Mouse (Mus musculus): ENCODE measurements around the gene Olfml2a. TPM values are rescaled to one million over a fixed set of nuclear protein-coding genes. Genes with fewer than 3 reads are reported as not detected.
A peak's percentile ranks its signal among the peaks of the same experiment; 100 is the strongest.

Gene Olfml2a
- polyA plus RNA-seq, 1 experiment from 2014 or later: 8.1 TPM

DNA sequence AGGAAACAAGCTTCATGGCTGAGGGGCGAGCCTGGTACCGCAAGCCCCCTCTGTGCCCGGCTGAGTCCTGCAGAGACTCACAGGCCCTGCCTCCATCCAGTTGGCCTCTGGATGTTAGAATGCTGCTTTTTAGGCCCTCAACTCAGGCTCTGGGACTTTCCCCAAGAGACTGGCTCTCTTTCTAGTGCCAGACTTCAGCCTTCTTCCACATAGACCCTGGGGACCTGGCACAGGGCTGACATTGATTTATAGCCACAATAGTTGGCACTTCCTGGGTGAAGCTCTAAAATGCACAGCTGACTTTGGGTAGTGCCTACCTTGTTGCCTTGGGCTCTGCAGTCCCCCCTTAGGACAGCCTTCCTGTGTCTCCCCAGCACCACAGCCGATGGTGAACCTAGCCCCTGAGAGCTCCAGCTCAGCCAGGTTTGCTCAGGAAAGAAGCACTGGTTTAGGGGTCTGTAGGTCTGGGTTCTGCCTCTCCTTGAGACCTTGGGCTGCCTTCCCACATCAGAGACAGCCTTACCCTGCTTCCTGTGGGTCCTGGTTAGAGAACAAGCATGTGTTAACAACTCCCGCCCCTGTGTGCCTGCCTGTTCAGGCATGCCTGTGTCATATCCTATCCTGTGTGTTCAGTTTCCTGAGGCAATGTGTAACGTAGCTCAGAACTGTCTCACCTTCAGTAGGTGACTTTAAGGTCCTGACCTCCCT is 56.2 kb downstream of the Olfml2a start:
- peaks cover 3% of the 10 kb centered on the region; the same call in 1 of the 2 replicates for H3K9me3 ChIP-seq (replicated peaks; ENCODE audit: control insufficient read depth, low read length)
- H3K4me3 ChIP-seq (ENCODE audit: low read length): no peak overlapping the region
- H3K27ac ChIP-seq (ENCODE audit: low read length): no peak overlapping the region
- H3K9ac ChIP-seq (ENCODE audit: low read length): no peak overlapping the region
- no peak overlapping the region for H3K4me2 ChIP-seq (ENCODE audit: low read depth, low read length)
- no peaks in the 10 kb centered on the region for H3K36me3 ChIP-seq (ENCODE audit: control insufficient read depth, insufficient read depth)
- peak; percentile 34; the same call in 1 of the 2 replicates for ATAC-seq (replicated peaks; ENCODE audit: extremely low read depth, insufficient read depth, low FRiP score)
- no peaks in the 10 kb centered on the region for H3K27me3 ChIP-seq (ENCODE audit: control insufficient read depth, insufficient read depth, low read length)
- WGBS: 69% methylated on average over 6 of the region's 6 CpGs
- no peaks in the 10 kb centered on the region; the same call in 1 of the 2 replicates for H3K4me1 ChIP-seq (ENCODE audit: control insufficient read depth, insufficient read depth, low read length)

DNA sequence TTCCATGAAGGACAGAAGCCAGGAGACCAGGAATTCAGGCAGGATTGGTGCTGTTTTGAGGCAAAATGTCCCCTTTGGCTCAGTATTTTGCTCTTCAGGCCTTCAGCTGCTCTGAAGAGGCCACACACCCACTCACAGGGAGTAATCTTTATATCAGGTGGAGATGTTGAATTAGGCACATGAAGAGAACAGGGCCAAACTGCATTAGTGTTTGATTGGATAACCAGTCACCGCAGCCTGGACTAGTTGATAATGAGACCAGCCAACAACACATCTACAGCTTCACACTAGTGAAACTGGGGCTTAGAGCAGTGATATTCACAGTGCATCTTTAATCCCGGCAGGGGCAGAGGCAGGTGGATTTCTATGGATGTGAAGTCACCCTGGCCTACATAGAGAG is 57.2 kb downstream of the Olfml2a start:
- no peak for ATAC-seq (replicated peaks; ENCODE audit: extremely low read depth, insufficient read depth, low FRiP score)
- Histone ChIP-seq H3K4me1 (ENCODE audit: control insufficient read depth, insufficient read depth, low read length) (no peaks in the 10 kb centered on the region; the same call in 1 of the 2 replicates), H3K9me3 (replicated peaks; ENCODE audit: control insufficient read depth, low read length) (no peaks in the 10 kb centered on the region), H3K4me3 (ENCODE audit: low read length) (no peak overlapping the region), H3K9ac (ENCODE audit: low read length) (no peak overlapping the region), H3K36me3 (ENCODE audit: control insufficient read depth, insufficient read depth) (no peaks in the 10 kb centered on the region), H3K27ac (ENCODE audit: low read length) (no peak overlapping the region), H3K4me2 (ENCODE audit: low read depth, low read length) (no peak overlapping the region), H3K27me3 (ENCODE audit: control insufficient read depth, insufficient read depth, low read length) (no peaks in the 10 kb centered on the region)
- 84% methylated on average over 2 of the region's 2 CpGs for WGBS

DNA sequence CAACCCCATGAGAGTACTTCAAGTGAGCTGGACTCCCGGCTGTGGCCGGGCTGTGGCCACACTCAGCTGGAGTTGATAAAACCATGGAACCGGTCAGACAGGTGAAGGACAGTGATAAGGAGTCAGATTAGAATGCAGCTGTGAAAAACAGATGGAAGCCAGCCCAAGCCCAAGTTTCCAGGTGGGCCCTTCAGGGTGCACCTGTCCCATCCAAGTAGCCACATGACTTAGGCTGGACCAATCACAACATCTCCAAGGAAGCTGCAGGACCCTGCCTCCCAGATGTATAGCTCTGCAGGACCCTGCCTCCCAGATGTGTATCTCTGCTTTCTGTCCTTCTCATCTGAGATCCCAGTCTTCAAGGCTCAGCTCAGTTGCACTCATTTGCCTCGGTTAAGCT is 60.2 kb downstream of the Olfml2a start:
- Histone ChIP-seq H3K9ac (ENCODE audit: low read length) (no peak overlapping the region), H3K9me3 (replicated peaks; ENCODE audit: control insufficient read depth, low read length) (no peaks in the 10 kb centered on the region), H3K27ac (ENCODE audit: low read length) (no peak overlapping the region), H3K4me2 (ENCODE audit: low read depth, low read length) (no peak overlapping the region), H3K4me3 (ENCODE audit: low read length) (no peak overlapping the region), H3K4me1 (ENCODE audit: control insufficient read depth, insufficient read depth, low read length) (no peaks in the 10 kb centered on the region; the same call in 1 of the 2 replicates), H3K27me3 (ENCODE audit: control insufficient read depth, insufficient read depth, low read length) (0 out of 2 replicates have a peak, but pooled peaks cover 2% of the 10 kb centered on the region), H3K36me3 (ENCODE audit: control insufficient read depth, insufficient read depth) (no peaks in the 10 kb centered on the region)
- WGBS: 53% methylated on average over 4 of the region's 4 CpGs
- ATAC-seq (replicated peaks; ENCODE audit: extremely low read depth, insufficient read depth, low FRiP score): no peak

DNA sequence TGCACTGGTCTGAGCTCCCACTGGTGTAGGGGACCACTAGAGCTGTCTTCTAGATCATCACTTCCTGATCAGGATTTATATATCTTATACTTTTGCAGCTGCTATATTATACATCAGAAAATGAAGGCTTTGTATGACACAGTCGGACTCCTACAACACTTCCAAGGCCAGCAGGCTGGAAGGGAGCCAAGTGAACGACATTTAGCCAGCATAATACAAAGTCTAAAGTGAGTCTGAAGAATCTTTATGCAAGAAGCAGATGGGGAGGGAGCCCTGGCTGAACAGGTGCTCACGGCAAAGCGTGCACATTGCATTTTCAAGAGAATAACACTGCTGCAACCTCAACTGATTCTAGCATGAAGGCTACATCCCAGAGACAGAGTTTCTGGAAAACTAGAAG is 60.7 kb downstream of the Olfml2a start:
- H3K36me3 ChIP-seq (ENCODE audit: control insufficient read depth, insufficient read depth): no peaks in the 10 kb centered on the region
- H3K27me3 ChIP-seq (ENCODE audit: control insufficient read depth, insufficient read depth, low read length): 0 out of 2 replicates have a peak, but pooled peaks cover 2% of the 10 kb centered on the region
- no peak overlapping the region for H3K4me3 ChIP-seq (ENCODE audit: low read length)
- WGBS: 52% methylated on average over 4 of the region's 4 CpGs
- H3K4me1 ChIP-seq (ENCODE audit: control insufficient read depth, insufficient read depth, low read length): peaks cover 2% of the 10 kb centered on the region
- H3K9me3 ChIP-seq (replicated peaks; ENCODE audit: control insufficient read depth, low read length): no peaks in the 10 kb centered on the region
- no peak overlapping the region for H3K4me2 ChIP-seq (ENCODE audit: low read depth, low read length)
- no peak for ATAC-seq (replicated peaks; ENCODE audit: extremely low read depth, insufficient read depth, low FRiP score)
- H3K9ac ChIP-seq (ENCODE audit: low read length): no peak overlapping the region
- no peak overlapping the region for H3K27ac ChIP-seq (ENCODE audit: low read length)

DNA sequence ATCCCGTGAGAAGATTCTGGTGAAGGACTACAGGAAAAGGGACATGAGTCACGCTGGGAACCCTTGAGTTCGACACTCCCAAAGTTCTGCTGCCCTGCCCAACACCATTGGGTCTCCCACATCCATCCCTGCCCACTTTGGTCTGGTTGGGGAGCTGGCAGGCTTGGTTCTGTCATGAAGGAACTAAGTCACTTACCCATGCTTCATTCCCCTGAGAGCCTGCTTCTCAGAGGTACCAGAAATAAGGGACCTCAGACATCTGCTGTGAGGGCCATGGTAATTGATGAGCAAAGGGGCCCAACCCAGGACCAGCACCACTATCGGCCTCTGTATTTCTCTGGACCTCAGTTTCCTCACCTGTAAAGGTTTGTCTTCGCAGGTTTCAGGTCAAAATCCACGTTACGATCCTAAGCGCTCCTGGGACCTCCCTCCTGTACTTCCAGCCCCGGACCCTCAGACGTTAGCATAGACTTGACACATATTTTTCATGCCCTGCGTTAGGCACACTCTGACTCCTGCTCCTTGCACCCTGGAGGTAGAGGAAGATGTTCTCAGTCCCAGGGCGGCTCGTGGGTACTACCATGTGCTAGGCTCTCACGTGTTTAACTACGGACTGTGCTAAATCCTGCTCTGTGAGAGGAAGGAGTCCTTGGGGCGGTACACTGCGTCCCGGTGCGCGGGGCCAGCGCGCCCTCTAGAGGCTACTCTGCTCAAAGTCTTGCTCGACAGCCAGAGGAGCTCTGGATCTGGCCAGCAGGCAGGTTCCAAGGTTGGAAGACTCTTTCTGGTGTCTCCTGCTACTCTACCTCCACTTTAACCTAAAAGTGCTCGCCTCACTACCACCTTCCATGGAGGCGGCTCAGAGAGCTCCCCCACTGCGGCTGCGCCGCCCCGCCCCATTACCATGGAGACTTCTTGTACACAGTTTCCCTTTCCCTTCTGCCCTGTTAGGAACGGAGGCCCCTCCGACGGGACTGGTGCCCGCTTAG is 65.9 kb downstream of the Olfml2a start, which contains the start of gene Wdr38:
Gene Wdr38 (plus strand): TSS at position 91 of the 989 bp plus-strand sequence.
- Histone ChIP-seq H3K27me3 (ENCODE audit: control insufficient read depth, insufficient read depth, low read length) (0 out of 2 replicates have a peak, but pooled peaks cover 2% of the 10 kb centered on the region), H3K4me2 (ENCODE audit: low read depth, low read length) (peak within 1 kb of the TSS; percentile 70), H3K9ac (ENCODE audit: low read length) (peak within 1 kb of the TSS; percentile 68), H3K4me3 (ENCODE audit: low read length) (peak within 1 kb of the TSS; percentile 62), H3K36me3 (ENCODE audit: control insufficient read depth, insufficient read depth) (peaks cover 23% of the 10 kb centered on the region), H3K4me1 (ENCODE audit: control insufficient read depth, insufficient read depth, low read length) (peaks cover 10% of the 10 kb centered on the region), H3K27ac (ENCODE audit: low read length) (no peak within 1 kb of the TSS), H3K9me3 (replicated peaks; ENCODE audit: control insufficient read depth, low read length) (no peaks in the 10 kb centered on the region)
- WGBS: 10% methylated on average over 33 of the region's 33 CpGs
- peak; percentile 94 for ATAC-seq (replicated peaks; ENCODE audit: extremely low read depth, insufficient read depth, low FRiP score)

DNA sequence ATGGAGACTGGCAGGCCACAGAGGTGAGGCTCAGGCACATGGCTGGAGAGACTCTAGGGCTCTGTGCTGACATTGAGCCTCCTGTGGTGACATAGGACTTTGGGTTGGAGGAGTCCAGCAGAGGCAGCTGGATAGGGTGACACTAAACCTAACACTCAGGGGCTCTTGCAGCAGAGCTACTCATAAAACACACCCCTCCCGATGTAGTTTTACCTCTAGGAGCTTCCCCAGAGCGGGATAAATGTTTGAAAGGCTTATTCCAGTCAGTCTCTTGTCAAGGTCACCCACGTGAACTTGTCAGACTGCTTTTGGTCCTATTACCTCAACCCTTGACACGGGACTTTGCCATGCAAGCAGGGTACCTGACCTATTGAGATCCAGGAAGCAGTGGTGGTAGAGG is 67.6 kb downstream of the Olfml2a start:
- Histone ChIP-seq H3K27ac (ENCODE audit: low read length) (no peak overlapping the region), H3K36me3 (ENCODE audit: control insufficient read depth, insufficient read depth) (peaks cover 36% of the 10 kb centered on the region), H3K9ac (ENCODE audit: low read length) (no peak overlapping the region), H3K27me3 (ENCODE audit: control insufficient read depth, insufficient read depth, low read length) (0 out of 2 replicates have a peak, but pooled peaks cover 2% of the 10 kb centered on the region), H3K4me3 (ENCODE audit: low read length) (no peak overlapping the region), H3K4me1 (ENCODE audit: control insufficient read depth, insufficient read depth, low read length) (peaks cover 26% of the 10 kb centered on the region), H3K9me3 (replicated peaks; ENCODE audit: control insufficient read depth, low read length) (no peaks in the 10 kb centered on the region), H3K4me2 (ENCODE audit: low read depth, low read length) (no peak overlapping the region)
- ATAC-seq (replicated peaks; ENCODE audit: extremely low read depth, insufficient read depth, low FRiP score): no peak
- 49% methylated on average over 4 of the region's 4 CpGs for WGBS

DNA sequence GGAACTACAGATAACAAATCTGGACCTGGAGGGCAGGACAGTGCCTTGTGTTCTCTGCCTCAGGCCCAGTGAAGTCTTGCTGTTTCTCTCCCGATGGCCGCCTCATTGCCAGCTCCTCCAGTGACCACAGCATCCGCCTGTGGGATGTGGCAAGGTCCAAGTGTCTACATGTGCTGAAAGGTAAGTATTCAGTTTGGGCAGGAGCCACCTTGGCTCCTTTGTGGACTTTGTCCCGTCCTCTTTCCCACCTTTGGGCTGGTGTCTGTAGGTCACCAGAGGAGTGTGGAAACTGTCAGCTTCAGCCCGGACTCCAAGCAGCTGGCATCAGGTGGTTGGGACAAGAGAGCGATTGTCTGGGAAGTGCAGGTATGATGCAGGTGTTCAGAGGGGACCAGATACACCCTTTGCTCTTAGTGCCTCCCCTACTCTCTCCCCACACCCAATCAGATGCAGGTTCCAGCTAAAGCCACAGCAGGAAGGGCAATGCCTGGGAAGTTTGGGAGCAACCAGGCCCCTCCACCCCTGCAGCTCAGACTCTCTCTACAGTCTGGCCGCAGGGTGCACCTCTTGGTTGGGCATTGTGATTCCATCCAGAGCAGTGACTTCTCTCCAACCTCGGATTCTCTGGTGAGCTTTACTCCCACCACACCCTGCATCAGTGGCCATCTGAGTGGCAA is 68.3 kb downstream of the Olfml2a start:
- 58% methylated on average over 8 of the region's 8 CpGs for WGBS
- Histone ChIP-seq H3K9ac (ENCODE audit: low read length) (no peak overlapping the region), H3K9me3 (replicated peaks; ENCODE audit: control insufficient read depth, low read length) (no peaks in the 10 kb centered on the region), H3K4me2 (ENCODE audit: low read depth, low read length) (no peak overlapping the region), H3K27me3 (ENCODE audit: control insufficient read depth, insufficient read depth, low read length) (0 out of 2 replicates have a peak, but pooled peaks cover 2% of the 10 kb centered on the region), H3K27ac (ENCODE audit: low read length) (no peak overlapping the region), H3K4me1 (ENCODE audit: control insufficient read depth, insufficient read depth, low read length) (peaks cover 26% of the 10 kb centered on the region), H3K4me3 (ENCODE audit: low read length) (no peak overlapping the region), H3K36me3 (ENCODE audit: control insufficient read depth, insufficient read depth) (peaks cover 36% of the 10 kb centered on the region)
- ATAC-seq (replicated peaks; ENCODE audit: extremely low read depth, insufficient read depth, low FRiP score): no peak

DNA sequence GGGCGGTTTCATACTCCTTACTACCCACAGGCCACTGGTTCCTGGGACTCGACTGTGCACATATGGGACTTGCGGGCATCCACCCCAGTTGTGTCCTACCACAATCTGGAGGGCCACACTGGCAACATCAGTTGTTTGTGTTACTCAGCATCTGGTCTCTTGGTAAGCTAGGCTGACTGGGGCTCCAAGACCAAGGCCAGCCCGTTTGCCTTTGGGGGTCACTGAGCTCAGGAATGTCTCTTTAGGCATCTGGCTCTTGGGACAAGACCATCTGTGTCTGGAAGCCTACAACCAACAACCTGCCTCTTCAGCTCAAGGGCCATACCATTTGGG is 68.8 kb downstream of the Olfml2a start:
- Histone ChIP-seq H3K36me3 (ENCODE audit: control insufficient read depth, insufficient read depth) (peaks cover 36% of the 10 kb centered on the region), H3K9me3 (replicated peaks; ENCODE audit: control insufficient read depth, low read length) (no peaks in the 10 kb centered on the region), H3K27me3 (ENCODE audit: control insufficient read depth, insufficient read depth, low read length) (0 out of 2 replicates have a peak, but pooled peaks cover 2% of the 10 kb centered on the region), H3K4me1 (ENCODE audit: control insufficient read depth, insufficient read depth, low read length) (peaks cover 26% of the 10 kb centered on the region), H3K4me2 (ENCODE audit: low read depth, low read length) (no peak overlapping the region), H3K9ac (ENCODE audit: low read length) (no peak overlapping the region), H3K4me3 (ENCODE audit: low read length) (no peak overlapping the region), H3K27ac (ENCODE audit: low read length) (no peak overlapping the region)
- no peak for ATAC-seq (replicated peaks; ENCODE audit: extremely low read depth, insufficient read depth, low FRiP score)
- WGBS: 80% methylated on average over 4 of the region's 4 CpGs
